Mouse (Mus musculus) forebrain, embryonic 14.5 days (tissue): Measurements from ENCODE around the gene Cmtm3. TPM values are rescaled to one million over a fixed set of nuclear protein-coding genes. Genes with fewer than 3 reads are reported as not detected.

ENCODE experiments used
- ATAC-seq: fragments of 200-750 bp; cut with Nextera tagmentation; 2 replicates; pipeline ENCODE4 v1.8.0; 2017; ENCODE audit warnings: mild to moderate bottlenecking, moderate library complexity
- DNase-seq: peaks from one replicate; pipeline ENCODE4 v3.0.0-alpha.2; 2015; ENCODE audit warnings: low spot score
- H3K27ac ChIP-seq: fragments of 300-500 bp; sonication (generic); 2 replicates; pipeline ENCODE4 v1.5.1; 2014; ENCODE audit warnings: low read depth, mild to moderate bottlenecking, control low read depth, low read length, moderate library complexity
- H3K27me3 ChIP-seq: fragments of 300-500 bp; sonication (generic); replicated peaks from 2 replicates; pipeline ENCODE4 v1.6.1; 2014; ENCODE audit warnings: low read length, control low read depth, mixed read lengths; ENCODE audit not compliant: control insufficient read depth, insufficient read depth
- H3K36me3 ChIP-seq: fragments of 300-500 bp; sonication (generic); 2 replicates; pipeline ENCODE4 v1.6.1; 2014; ENCODE audit warnings: low read length, control low read depth; ENCODE audit not compliant: control insufficient read depth, insufficient read depth
- H3K4me1 ChIP-seq: fragments of 300-500 bp; sonication (generic); 2 replicates; pipeline ENCODE4 v1.6.1; 2014; ENCODE audit warnings: antibody characterized with exemption, low read length, control low read depth; ENCODE audit not compliant: control insufficient read depth, insufficient read depth
- H3K4me2 ChIP-seq: fragments of 300-500 bp; sonication (generic); 2 replicates; pipeline ENCODE4 v1.6.1; 2014; ENCODE audit warnings: mild to moderate bottlenecking, control low read depth, low read length
- H3K4me3 ChIP-seq: fragments of 300-500 bp; sonication (generic); 2 replicates; pipeline ENCODE4 v1.5.1; 2014; ENCODE audit warnings: low read depth, low read length, control low read depth
- H3K9ac ChIP-seq: fragments of 300-500 bp; sonication (generic); 2 replicates; pipeline ENCODE4 v1.6.1; 2014; ENCODE audit warnings: mild to moderate bottlenecking, low read length, control low read depth, moderate library complexity
- H3K9me3 ChIP-seq: fragments of 300-500 bp; sonication (generic); replicated peaks from 2 replicates; pipeline ENCODE4 v1.6.1; 2016; ENCODE audit warnings: low read length, control low read depth, mixed read lengths; ENCODE audit not compliant: control insufficient read depth
- WGBS: fragments of 180-500 bp; shearing (Covaris S2); extraction: QIAGEN DNeasy Blood & Tissue Kit; methylation state at CpG from one replicate; pipeline ENCODE4 v1.1.7; 2014; 5-methylcytosine and 5-hydroxymethylcytosine counted together
- polyA plus RNA-seq: library from polyadenylated mRNA; unstranded; fragments of >200 nt; fragmentation: Nextera tagmentation; extraction: Ambion mirVana; gene quantifications from 2 replicates; pipeline ENCODE4 v1.2.1, GENCODE M21; 2014

Gene Cmtm3
- polyA plus RNA-seq, 1 experiment from 2014 or later = 38.8 TPM

GRCm38 (mm10) chr8:104353186-104353585 is 14.0 kb downstream of the Cmtm3 start:
- ATAC-seq = 0 out of 2 replicates have a peak, but pooled peaks have one; percentile 54
- Histone ChIP-seq H3K4me1 (no peaks in the 10 kb centered on the region), H3K27ac (no peak overlapping the region), H3K9me3 (no peaks in the 10 kb centered on the region), H3K4me2 (no peak overlapping the region), H3K27me3 (no peaks in the 10 kb centered on the region), H3K36me3 (peaks cover 9% of the 10 kb centered on the region; the same call in 1 of the 2 replicates), H3K4me3 (no peak overlapping the region), H3K9ac (no peak overlapping the region)
- WGBS = 52% methylated on average over 5 of the region's 5 CpGs
- no peak for DNase-seq

- WGBS = 90% methylated on average over 10 of the region's 10 CpGs
- Histone ChIP-seq H3K9ac (no peak overlapping the region), H3K4me1 (no peaks in the 10 kb centered on the region), H3K27ac (no peak overlapping the region), H3K4me3 (no peak overlapping the region), H3K36me3 (peaks cover 9% of the 10 kb centered on the region; the same call in 1 of the 2 replicates), H3K9me3 (no peaks in the 10 kb centered on the region), H3K4me2 (no peak overlapping the region), H3K27me3 (no peaks in the 10 kb centered on the region)
- DNase-seq (no peak), ATAC-seq (no peak)
These were observed 15.3 kb downstream of the Cmtm3 start for GRCm38 (mm10) chr8:104354504-104354903.

GRCm38 (mm10) chr8:104358637-104359036 is 19.4 kb downstream of the Cmtm3 start:
- no peak overlapping the region for H3K4me2 ChIP-seq
- no peak for ATAC-seq
- H3K9me3 ChIP-seq = no peaks in the 10 kb centered on the region
- no peak for DNase-seq
- no peaks in the 10 kb centered on the region for H3K27me3 ChIP-seq
- no peak overlapping the region for H3K4me3 ChIP-seq
- WGBS = 89% methylated on average over 3 of the region's 3 CpGs
- H3K27ac ChIP-seq = no peak overlapping the region
- no peak overlapping the region for H3K9ac ChIP-seq
- H3K4me1 ChIP-seq = peaks cover 4% of the 10 kb centered on the region; the same call in 1 of the 2 replicates
- peaks cover 9% of the 10 kb centered on the region; the same call in 1 of the 2 replicates for H3K36me3 ChIP-seq

- DNase-seq = no peak
- Histone ChIP-seq H3K27me3 (no peaks in the 10 kb centered on the region), H3K4me3 (no peak overlapping the region), H3K4me1 (peaks cover 4% of the 10 kb centered on the region; the same call in 1 of the 2 replicates), H3K4me2 (no peak overlapping the region), H3K9me3 (no peaks in the 10 kb centered on the region), H3K27ac (no peak overlapping the region), H3K9ac (no peak overlapping the region), H3K36me3 (0 out of 2 replicates have a peak, but pooled peaks cover 4% of the 10 kb centered on the region)
- no peak for ATAC-seq
- WGBS = 67% methylated on average over 15 of the region's 15 CpGs
These were observed 20.7 kb downstream of the Cmtm3 start for GRCm38 (mm10) chr8:104359778-104360456.

- Histone ChIP-seq H3K9ac (no peak overlapping the region), H3K27ac (no peak overlapping the region), H3K4me3 (no peak overlapping the region), H3K27me3 (no peaks in the 10 kb centered on the region), H3K4me1 (peaks cover 11% of the 10 kb centered on the region; the same call in 1 of the 2 replicates), H3K36me3 (no peaks in the 10 kb centered on the region), H3K9me3 (no peaks in the 10 kb centered on the region), H3K4me2 (no peak overlapping the region)
- 91% methylated on average over 9 of the region's 9 CpGs for WGBS
- no peak for DNase-seq
- ATAC-seq = no peak
These were observed 26.5 kb downstream of the Cmtm3 start for GRCm38 (mm10) chr8:104365695-104366094.

GRCm38 (mm10) chr8:104367398-104367797 is 28.2 kb downstream of the Cmtm3 start:
- peak; percentile 68 for ATAC-seq
- H3K36me3 ChIP-seq = no peaks in the 10 kb centered on the region
- H3K9ac ChIP-seq = no peak overlapping the region; the same call in 1 of the 2 replicates
- H3K27me3 ChIP-seq = no peaks in the 10 kb centered on the region
- H3K4me3 ChIP-seq = no peak overlapping the region
- peak; percentile 76 for DNase-seq
- H3K4me2 ChIP-seq = no peak overlapping the region
- peaks cover 11% of the 10 kb centered on the region; the same call in 1 of the 2 replicates for H3K4me1 ChIP-seq
- no peak overlapping the region for H3K27ac ChIP-seq
- 9% methylated on average over 5 of the region's 5 CpGs for WGBS
- H3K9me3 ChIP-seq = no peaks in the 10 kb centered on the region

GRCm38 (mm10) chr8:104369591-104369990 is 30.4 kb downstream of the Cmtm3 start:
- Histone ChIP-seq H3K4me3 (no peak overlapping the region), H3K4me1 (peaks cover 11% of the 10 kb centered on the region; the same call in 1 of the 2 replicates), H3K9me3 (no peaks in the 10 kb centered on the region), H3K4me2 (no peak overlapping the region), H3K27me3 (no peaks in the 10 kb centered on the region), H3K9ac (no peak overlapping the region), H3K27ac (no peak overlapping the region), H3K36me3 (no peaks in the 10 kb centered on the region)
- no peak; the same call in 1 of the 2 replicates for ATAC-seq
- no peak for DNase-seq
- 70% methylated on average over 12 of the region's 12 CpGs for WGBS

- no peak overlapping the region for H3K4me2 ChIP-seq
- 76% methylated on average over 6 of the region's 6 CpGs for WGBS
- DNase-seq = no peak
These were observed 30.9 kb downstream of the Cmtm3 start for GRCm38 (mm10) chr8:104370071-104370470.

GRCm38 (mm10) chr8:104371121-104371520 is 31.9 kb downstream of the Cmtm3 start:
- peaks cover 20% of the 10 kb centered on the region for H3K4me1 ChIP-seq
- H3K4me3 ChIP-seq = no peak overlapping the region
- H3K27ac ChIP-seq = no peak overlapping the region
- H3K36me3 ChIP-seq = no peaks in the 10 kb centered on the region
- H3K9me3 ChIP-seq = no peaks in the 10 kb centered on the region
- H3K9ac ChIP-seq = no peak overlapping the region
- 92% methylated on average over 6 of the region's 6 CpGs for WGBS
- H3K4me2 ChIP-seq = no peak overlapping the region
- ATAC-seq (no peak), DNase-seq (no peak)
- H3K27me3 ChIP-seq = no peaks in the 10 kb centered on the region

More at GRCm38 (mm10) chr8:104370071-104370470, 30.9 kb downstream of the Cmtm3 start:
- Histone ChIP-seq H3K9me3 (no peaks in the 10 kb centered on the region), H3K4me3 (no peak overlapping the region), H3K9ac (no peak overlapping the region), H3K4me1 (peaks cover 12% of the 10 kb centered on the region; the same call in 1 of the 2 replicates), H3K27ac (no peak overlapping the region), H3K36me3 (no peaks in the 10 kb centered on the region), H3K27me3 (no peaks in the 10 kb centered on the region)
- no peak for ATAC-seq
